Mouse (Mus musculus) lung, embryonic 14.5 days (tissue): ENCODE measurements at regions not wholly inside any gene's neighbourhood (a gene's known extent, or its start where the extent isn't known, plus 50 kb on each side); places are given as distances from the start of the nearest gene placed in this dataset.

Source experiments
- ATAC-seq: fragments of 200-750 bp; cut with Nextera tagmentation; 2 replicates; pipeline ENCODE4 v1.8.0; 2017; ENCODE audit warnings: mild to moderate bottlenecking, moderate TSS enrichment, moderate library complexity; ENCODE audit not compliant: insufficient read depth
- DNase-seq: peaks from one replicate; pipeline ENCODE4 v3.0.0-alpha.2; 2015
- H3K27ac ChIP-seq: fragments of 300-500 bp; sonication (generic); 2 replicates; pipeline ENCODE4 v1.5.1; 2014; ENCODE audit warnings: low read depth, mild to moderate bottlenecking, moderate library complexity
- H3K27me3 ChIP-seq: fragments of 300-500 bp; sonication (generic); 2 replicates; pipeline ENCODE4 v1.6.1; 2014; ENCODE audit warnings: low read length, control low read depth; ENCODE audit not compliant: insufficient read depth
- H3K36me3 ChIP-seq: fragments of 300-500 bp; sonication (generic); 2 replicates; pipeline ENCODE4 v1.6.1; 2014; ENCODE audit warnings: control low read depth; ENCODE audit not compliant: insufficient read depth
- H3K4me1 ChIP-seq: fragments of 300-500 bp; sonication (generic); 2 replicates; pipeline ENCODE4 v1.6.1; 2014; ENCODE audit warnings: antibody characterized with exemption, control low read depth; ENCODE audit not compliant: insufficient read depth
- H3K4me2 ChIP-seq: fragments of 300-500 bp; sonication (generic); 2 replicates; pipeline ENCODE4 v1.6.1; 2014; ENCODE audit warnings: mild to moderate bottlenecking
- H3K4me3 ChIP-seq: fragments of 300-500 bp; sonication (generic); 2 replicates; pipeline ENCODE4 v1.5.1; 2014; ENCODE audit warnings: low read depth, low read length
- H3K9ac ChIP-seq: fragments of 300-500 bp; sonication (generic); 2 replicates; pipeline ENCODE4 v1.6.1; 2014
- H3K9me3 ChIP-seq: fragments of 300-500 bp; sonication (generic); 2 replicates; pipeline ENCODE4 v1.6.1; 2016; ENCODE audit warnings: low read depth, low read length, control low read depth
- CTCF ChIP-seq: IDR thresholded peaks from 2 replicates; pipeline ENCODE4 v1.5.1; 2016; ENCODE audit warnings: antibody characterized with exemption, low read depth
- WGBS: fragments of 180-500 bp; shearing (Covaris S2); extraction: QIAGEN DNeasy Blood & Tissue Kit; methylation state at CpG from one replicate; pipeline ENCODE4 v1.1.7; 2014; 5-methylcytosine and 5-hydroxymethylcytosine counted together

GRCm38 (mm10) chr15:74369461-74369860 is 266.7 kb downstream of the Mroh4 start:
- no peaks in the 10 kb centered on the region for H3K27me3 ChIP-seq
- no peaks in the 10 kb centered on the region for H3K9me3 ChIP-seq
- 76% methylated on average over 3 of the region's 3 CpGs for WGBS
- no peak for DNase-seq
- H3K36me3 ChIP-seq = no peaks in the 10 kb centered on the region
- H3K4me3 ChIP-seq = no peak overlapping the region
- no peak overlapping the region for H3K27ac ChIP-seq
- H3K4me1 ChIP-seq = no peaks in the 10 kb centered on the region
- H3K9ac ChIP-seq = no peak overlapping the region
- TF ChIP-seq CTCF = no peak
- ATAC-seq = no peak
- H3K4me2 ChIP-seq = no peak overlapping the region

DNA sequence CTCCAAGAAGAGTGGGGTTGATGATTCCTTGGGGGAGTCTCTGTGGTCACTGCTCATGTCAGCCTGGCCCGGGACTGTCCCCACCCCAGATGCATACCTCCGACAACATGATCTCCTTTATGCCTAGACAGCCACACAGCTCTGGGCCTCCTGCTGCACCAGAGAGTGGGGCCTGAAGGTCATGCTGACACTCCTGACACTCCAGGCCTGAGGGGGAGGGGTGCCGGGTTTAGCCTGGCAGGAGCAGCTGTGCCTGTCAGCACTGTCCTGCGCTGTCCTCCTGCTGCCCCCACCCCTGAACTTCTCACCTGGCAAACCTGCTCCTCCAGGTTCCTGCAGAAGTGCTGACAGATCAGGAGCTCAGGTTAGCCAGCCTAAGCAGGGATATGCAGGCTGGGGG is 288.2 kb downstream of the Mroh4 start:
- 7% methylated on average over 4 of the region's 4 CpGs for WGBS
- Histone ChIP-seq H3K4me1 (no peaks in the 10 kb centered on the region), H3K9me3 (no peaks in the 10 kb centered on the region), H3K27ac (no peak overlapping the region), H3K9ac (no peak overlapping the region), H3K27me3 (no peaks in the 10 kb centered on the region), H3K4me3 (no peak overlapping the region), H3K4me2 (no peak overlapping the region), H3K36me3 (no peaks in the 10 kb centered on the region)
- DNase-seq (no peak), ATAC-seq (no peak)
- TF ChIP-seq CTCF = no peak

- Histone ChIP-seq H3K27me3 (no peaks in the 10 kb centered on the region), H3K4me1 (no peaks in the 10 kb centered on the region), H3K4me2 (no peak overlapping the region), H3K27ac (no peak overlapping the region), H3K36me3 (no peaks in the 10 kb centered on the region), H3K4me3 (no peak overlapping the region), H3K9ac (no peak overlapping the region), H3K9me3 (no peaks in the 10 kb centered on the region)
- ATAC-seq = no peak
- no peak for DNase-seq
- no peak for TF ChIP-seq CTCF
- WGBS = 62% methylated on average over 6 of the region's 6 CpGs
Observed at GRCm38 (mm10) chr15:74343591-74343990, 292.6 kb downstream of the Mroh4 start.

DNA sequence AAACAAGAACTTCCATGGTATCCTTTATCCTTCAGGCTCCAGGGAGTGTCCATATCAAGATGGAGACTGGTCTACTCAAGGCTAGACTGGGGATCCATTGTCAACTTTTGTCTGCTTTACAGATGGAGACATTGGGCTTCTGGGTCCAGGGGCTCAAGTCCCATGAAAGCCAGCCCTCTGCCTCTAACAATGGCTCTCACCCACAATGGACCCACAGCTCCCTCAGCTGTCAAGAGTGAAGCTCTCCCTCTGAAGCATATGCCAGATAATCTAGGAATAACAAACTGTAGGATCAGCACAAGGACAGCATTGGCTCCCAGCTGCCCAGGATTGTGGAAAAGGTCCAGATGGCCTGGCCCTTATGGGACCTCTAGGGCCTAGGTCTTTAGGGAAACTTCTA is 302.3 kb downstream of the Mroh4 start:
- Histone ChIP-seq H3K9ac (no peak overlapping the region), H3K36me3 (no peaks in the 10 kb centered on the region), H3K9me3 (no peaks in the 10 kb centered on the region), H3K27ac (no peak overlapping the region), H3K27me3 (no peaks in the 10 kb centered on the region), H3K4me1 (no peaks in the 10 kb centered on the region), H3K4me3 (no peak overlapping the region), H3K4me2 (no peak overlapping the region)
- no peak for TF ChIP-seq CTCF
- ATAC-seq (no peak), DNase-seq (no peak)

- H3K4me3 ChIP-seq = no peak overlapping the region
- 54% methylated on average over 3 of the region's 3 CpGs for WGBS
- DNase-seq (no peak), ATAC-seq (no peak)
- H3K36me3 ChIP-seq = no peaks in the 10 kb centered on the region
- no peak overlapping the region for H3K9ac ChIP-seq
- no peaks in the 10 kb centered on the region for H3K27me3 ChIP-seq
- H3K27ac ChIP-seq = no peak overlapping the region
- no peaks in the 10 kb centered on the region for H3K9me3 ChIP-seq
- no peak for TF ChIP-seq CTCF
- H3K4me2 ChIP-seq = no peak overlapping the region
- H3K4me1 ChIP-seq = no peaks in the 10 kb centered on the region
Observed at GRCm38 (mm10) chr15:74330131-74330530, 306.0 kb downstream of the Mroh4 start.

GRCm38 (mm10) chr15:74329221-74329620 is 306.9 kb downstream of the Mroh4 start:
- TF ChIP-seq CTCF = no peak

DNA sequence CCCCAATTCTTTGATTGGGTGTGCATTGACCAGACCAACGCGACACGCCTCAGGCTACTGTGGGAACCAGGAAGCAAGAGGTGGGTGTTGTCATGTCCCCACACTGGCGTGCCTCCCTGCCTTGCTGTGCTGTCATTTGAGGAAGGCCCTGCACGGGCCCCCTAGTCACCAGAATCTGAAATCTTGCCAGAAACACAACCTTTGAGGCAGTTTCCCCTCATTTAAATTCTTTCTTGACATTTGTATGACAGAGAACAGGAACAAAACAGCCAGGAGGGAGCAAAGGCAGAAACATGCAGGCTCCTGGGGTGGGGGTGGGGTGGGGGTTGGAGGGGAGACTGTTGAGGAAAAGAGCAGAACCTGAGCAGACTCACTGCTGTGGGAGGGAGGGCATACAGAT is 309.5 kb downstream of the Mroh4 start:
- TF ChIP-seq CTCF = no peak
- ATAC-seq = no peak
- Histone ChIP-seq H3K9ac (no peak overlapping the region), H3K4me2 (no peak overlapping the region), H3K27ac (no peak overlapping the region), H3K36me3 (no peaks in the 10 kb centered on the region), H3K27me3 (no peaks in the 10 kb centered on the region), H3K4me1 (no peaks in the 10 kb centered on the region), H3K9me3 (no peaks in the 10 kb centered on the region), H3K4me3 (no peak overlapping the region)
- DNase-seq = no peak
- WGBS = 58% methylated on average over 5 of the region's 5 CpGs

More at GRCm38 (mm10) chr15:74329221-74329620, 306.9 kb downstream of the Mroh4 start:
- H3K36me3 ChIP-seq = no peaks in the 10 kb centered on the region
- H3K9me3 ChIP-seq = no peaks in the 10 kb centered on the region
- H3K4me3 ChIP-seq = no peak overlapping the region
- ATAC-seq (no peak), DNase-seq (no peak)
- H3K4me2 ChIP-seq = no peak overlapping the region
- no peak overlapping the region for H3K27ac ChIP-seq
- no peak overlapping the region for H3K9ac ChIP-seq
- no peaks in the 10 kb centered on the region for H3K4me1 ChIP-seq
- H3K27me3 ChIP-seq = no peaks in the 10 kb centered on the region
- 75% methylated on average over 14 of the region's 14 CpGs for WGBS

GRCm38 (mm10) chr15:74325543-74325942 is 310.6 kb downstream of the Mroh4 start:
- no peak overlapping the region for H3K4me3 ChIP-seq
- no peaks in the 10 kb centered on the region for H3K27me3 ChIP-seq
- no peak overlapping the region for H3K9ac ChIP-seq
- WGBS = 32% methylated on average over 9 of the region's 9 CpGs
- TF ChIP-seq CTCF = no peak
- H3K4me2 ChIP-seq = no peak overlapping the region
- no peaks in the 10 kb centered on the region for H3K9me3 ChIP-seq
- no peaks in the 10 kb centered on the region for H3K36me3 ChIP-seq
- ATAC-seq = no peak
- no peaks in the 10 kb centered on the region for H3K4me1 ChIP-seq
- no peak overlapping the region for H3K27ac ChIP-seq
- no peak for DNase-seq
